Mouse (Mus musculus) layer of hippocampus, postnatal 36 days (tissue): Measurements from ENCODE around the gene Lrrc56. TPM values are rescaled to one million over a fixed set of nuclear protein-coding genes. Genes with fewer than 3 reads are reported as not detected.
A peak's percentile ranks its signal among the peaks of the same experiment; 100 is the strongest.
"Not testable (repeated sequence)": the region's sequence is repeated elsewhere in the genome, so short reads cannot be mapped to it uniquely, and the experiment has no call there.

Experiments
- DNase-seq, 2 experiments: peaks; one replicate each; pipeline ENCODE4 v3.0.0; 2022
- microRNA-seq, 2 experiments: library from miRNA; unstranded; fragments of <30 nt; microRNA quantifications; one replicate each; pipeline ENCODE4 v1.2.0; 2021
- total RNA-seq, 2 experiments: library from RNA; stranded (reverse); gene quantifications; 2 replicates each; pipeline ENCODE4 v1.2.3; 2021

The Lrrc56 gene
- total RNA-seq, 2 experiments from 2014 or later, result 4.5 to 5.9 TPM

DNA sequence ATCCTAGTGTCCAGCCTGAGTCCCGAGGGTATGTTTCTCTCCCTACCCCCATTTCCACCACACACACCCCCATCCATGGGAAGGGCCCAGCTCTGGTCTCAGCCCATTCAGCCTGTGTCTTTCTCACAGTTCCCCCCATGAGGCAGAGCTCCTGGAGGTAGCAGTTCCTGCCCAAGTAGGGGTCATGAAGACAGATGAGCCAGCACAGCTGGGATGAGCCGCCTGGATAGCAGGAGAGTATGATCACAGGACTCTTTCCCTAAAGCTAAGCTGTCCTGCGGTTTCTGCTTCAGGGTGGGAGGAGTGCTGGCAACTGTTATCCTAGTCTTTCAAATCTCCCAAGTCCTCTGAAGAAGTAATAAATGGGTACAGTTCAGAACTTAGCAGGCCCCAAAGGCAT is 24.2 kb downstream of the Lrrc56 start:
- DNase-seq, result no peak

DNA sequence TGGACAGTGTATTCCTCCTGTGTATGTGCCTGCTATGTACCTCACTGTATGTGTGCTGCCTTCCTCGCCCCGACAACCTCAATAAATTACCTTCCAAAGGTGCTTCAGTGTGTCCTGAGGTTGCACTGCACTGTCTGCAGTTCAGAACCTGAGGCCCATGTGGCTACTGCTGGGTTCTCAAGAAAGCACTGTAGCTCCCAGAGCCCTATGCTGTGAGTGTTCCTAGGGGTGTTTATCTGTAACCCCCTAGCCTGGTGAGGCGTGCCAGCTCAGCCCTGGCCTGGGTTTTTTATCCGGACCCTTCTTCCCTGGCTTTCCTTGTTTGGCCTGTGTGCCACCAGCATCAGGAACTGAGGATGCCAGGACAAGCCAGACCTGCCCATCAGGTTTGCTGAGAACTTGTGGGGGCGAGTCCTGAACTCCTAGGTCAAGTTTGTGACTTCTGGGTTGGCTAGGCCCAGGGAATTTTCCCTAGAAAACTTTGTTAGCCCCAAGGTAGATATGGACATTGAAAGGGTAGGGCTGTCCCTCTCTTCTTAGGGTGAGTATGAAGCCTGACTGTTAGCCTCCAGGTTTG is 24.7 kb downstream of the Lrrc56 start:
- DNase-seq, result no peak

DNA sequence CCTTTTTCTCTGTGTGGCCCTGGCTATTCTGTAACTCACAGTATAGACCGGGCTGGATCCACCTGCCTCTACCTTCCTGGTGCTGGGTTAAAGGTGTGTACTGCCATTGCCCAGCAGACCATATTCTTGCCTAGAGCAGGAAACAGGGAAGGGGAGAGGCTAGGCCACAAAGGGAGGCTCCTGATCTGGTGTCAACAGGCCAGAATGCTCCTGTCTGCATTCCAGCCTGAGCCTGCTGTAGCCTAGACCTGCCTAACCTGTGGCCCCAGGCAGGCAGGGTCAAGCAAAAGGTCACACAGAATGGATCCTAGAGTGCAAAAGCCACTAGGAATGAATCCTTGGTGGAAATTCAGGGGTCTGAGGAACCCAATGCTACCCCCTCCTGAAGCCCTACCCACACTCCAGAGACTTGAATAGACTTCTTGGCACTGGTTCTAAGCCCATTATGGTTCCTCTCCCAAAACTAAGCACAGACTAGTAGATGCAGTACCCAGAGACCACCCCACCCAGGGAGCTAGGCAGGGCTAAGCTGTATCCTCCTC is 25.7 kb downstream of the Lrrc56 start:
- no peak for DNase-seq

DNA sequence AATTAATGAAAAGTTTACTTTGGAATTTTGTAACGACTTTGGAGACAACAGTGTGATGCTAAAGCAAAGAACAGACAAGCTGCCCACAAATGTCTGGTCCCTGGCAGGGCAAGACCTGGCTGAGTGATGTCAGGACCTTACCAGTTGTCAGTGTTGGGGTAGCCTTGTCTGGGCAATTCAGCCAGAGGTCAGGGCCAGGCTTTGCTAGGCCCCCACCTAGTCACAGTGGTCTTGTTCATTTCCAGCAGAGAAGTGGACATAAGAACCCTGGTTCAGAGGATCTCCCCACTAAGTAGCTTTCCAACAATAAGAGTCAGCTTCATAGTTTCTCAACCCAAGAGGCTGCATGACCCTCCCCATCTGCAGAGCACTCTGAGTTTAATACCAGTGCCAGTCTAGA is 26.4 kb downstream of the Lrrc56 start:
- DNase-seq, result no peak

DNA sequence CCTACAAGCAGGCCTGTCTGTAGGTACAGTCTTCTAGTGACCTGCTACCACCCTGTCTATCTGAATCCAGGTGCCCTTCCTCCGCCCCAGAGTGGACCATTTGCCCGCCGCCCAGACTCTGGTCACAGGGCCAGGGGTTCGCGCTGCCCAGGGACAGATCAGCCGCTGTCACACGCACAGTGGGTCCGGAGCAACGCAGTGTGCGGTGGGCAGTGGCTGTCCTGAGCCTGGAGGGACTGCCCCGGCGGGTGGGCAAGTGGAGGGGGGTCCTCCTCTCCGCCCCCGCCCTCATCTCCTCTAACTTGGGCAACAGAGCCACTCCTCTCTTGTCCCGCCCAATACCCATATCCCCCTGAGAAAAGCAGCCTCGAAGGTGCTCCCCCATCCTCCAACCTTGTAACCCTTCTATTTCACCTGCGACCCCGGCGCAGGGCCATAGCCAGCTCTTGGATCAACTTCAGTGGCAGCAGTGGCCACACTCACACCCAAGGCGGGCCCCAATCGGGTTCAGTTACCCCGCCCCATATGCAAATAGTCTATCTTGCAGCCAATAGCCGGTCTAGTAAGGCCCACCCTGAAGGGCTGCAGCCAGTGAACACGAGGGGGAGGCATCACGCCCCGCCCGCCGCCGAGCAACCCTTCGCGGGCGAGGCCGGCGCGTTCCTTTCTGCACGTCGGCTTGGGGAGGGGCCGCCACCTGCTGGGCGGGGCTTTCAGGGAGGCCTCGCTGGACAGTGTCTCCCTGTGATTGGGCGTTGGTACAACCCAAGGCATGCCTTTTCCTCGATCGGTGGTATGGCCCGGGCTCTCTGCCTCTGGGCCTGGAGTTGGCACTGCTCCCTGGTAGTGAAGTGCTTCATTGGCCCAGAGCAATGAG is 27.5 kb downstream of the Lrrc56 start:
- peak; percentile 90 to 92 for DNase-seq

DNA sequence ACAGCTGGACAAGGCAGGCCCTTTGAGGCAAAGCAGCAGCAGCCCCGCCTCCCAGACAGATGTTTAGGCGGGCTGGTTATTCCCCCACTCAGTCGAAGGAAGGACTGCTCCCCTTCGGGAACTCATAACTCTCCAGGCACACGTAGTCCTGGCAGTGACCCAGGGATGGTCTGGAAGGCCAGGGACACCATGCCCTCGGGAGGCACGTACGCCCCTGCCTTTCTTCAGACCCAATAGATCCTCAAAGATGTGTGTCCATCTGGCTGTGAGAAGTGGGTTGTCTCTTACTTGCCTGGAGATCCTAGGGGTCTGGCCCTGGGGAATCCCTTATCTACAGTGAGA is 28.1 kb downstream of the Lrrc56 start:
- no peak for DNase-seq

DNA sequence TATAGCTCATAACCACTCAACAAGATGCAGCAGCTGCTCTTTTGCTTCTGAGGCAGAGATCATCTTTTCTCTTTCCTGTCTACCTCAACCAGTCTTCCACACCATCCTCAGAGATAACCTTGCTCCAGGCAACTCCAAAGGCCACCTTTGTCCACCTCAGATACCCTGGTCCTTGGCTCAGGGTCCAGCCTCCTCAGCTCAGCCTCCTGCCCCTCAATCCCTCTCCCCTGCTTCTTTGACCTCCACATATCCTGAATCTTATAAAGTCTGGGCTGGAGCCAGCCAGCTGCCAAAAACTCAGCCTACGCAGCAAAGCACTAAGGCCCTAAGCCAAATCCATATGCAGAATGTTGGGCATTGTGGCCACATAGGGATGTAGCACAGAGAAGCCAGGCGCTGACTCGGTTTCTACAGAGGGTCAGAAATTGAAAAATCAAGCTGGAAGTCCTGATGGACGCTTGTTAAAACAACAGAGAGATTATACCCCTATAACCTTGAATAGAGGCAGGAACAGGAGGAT is 28.8 kb downstream of the Lrrc56 start:
- no peak for DNase-seq

DNA sequence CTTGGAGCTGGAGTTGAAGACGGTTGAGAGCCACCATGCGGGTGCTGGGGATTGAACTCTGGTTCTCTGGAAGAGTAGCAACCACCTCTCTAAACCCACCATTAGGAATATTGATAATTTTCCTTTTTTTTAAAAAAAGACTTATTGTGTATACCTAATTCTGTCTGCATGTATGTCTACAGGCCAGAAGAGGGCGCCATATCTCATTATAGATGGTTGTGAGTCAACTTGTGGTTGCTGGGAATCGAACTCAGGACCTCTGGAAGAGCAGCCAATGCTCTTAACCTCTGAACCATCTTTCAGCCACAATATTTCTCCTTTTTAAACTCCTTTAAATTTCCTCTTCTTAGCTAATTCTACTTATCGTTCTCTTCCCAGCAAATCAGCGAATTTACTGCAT is 32.6 kb downstream of the Lrrc56 start:
- no peak for DNase-seq

DNA sequence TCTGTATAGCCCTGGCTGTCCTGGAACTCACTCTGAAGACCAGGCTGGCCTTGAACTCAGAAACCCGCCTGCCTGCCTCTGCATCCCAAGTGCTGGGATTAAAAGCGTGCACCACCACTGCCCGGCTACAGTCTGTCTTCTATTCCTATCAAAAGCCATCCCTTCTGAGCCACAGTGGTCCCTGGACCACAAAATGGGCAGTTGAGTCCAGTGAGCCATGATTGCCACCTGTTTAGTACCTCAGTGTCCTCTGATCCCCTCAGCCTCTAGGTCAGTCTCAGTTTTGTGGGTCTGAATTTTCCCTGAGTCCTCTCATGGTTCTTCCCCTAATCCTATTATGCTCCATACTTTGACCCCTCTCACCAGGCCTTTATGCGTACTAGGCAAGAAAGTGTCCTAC is 33.8 kb downstream of the Lrrc56 start:
- no peak for DNase-seq

DNA sequence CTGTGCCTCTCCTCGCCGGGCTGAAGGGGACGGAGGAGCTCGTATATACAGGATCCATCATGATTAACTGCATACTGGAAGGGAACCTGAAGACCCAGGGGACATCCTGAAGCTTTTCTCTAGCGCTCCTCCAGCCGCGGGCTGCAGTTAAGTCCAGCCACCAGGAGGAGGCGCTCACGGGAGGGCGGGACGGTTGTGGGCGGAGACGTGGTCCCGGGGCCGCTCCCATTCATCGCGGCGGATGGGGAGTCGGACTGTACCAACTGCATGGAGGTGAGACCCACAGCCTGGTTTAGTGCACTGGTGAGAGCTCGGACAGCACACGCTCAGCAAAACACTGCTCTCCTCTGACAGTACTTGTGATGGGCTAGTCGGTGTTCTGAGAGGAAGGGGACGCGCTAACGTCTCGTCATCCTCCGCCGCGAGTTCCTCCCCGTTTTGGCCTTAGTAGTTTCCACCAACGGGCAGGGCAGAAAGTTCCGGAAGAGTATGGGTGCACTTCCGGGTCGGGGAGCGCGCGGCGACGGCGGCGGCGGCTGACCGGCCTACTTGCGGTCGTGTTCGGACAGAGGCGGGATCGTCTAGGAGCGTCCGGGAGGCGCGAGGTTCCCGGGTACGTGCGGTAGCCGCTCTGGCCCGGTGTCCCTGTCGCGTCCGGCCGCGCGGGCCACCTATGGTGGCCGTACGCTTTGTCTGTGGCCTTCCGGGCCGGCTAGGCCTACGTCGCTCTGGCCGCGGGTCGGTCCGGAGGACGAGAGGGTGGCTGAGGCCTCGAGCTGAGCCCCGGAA is 34.5 kb downstream of the Lrrc56 start, which contains the start of gene Phrf1:
Phrf1 (plus strand) TSS at position 506 of the 789 bp plus-strand sequence.
- DNase-seq, result peak; percentile 90 to 93

DNA sequence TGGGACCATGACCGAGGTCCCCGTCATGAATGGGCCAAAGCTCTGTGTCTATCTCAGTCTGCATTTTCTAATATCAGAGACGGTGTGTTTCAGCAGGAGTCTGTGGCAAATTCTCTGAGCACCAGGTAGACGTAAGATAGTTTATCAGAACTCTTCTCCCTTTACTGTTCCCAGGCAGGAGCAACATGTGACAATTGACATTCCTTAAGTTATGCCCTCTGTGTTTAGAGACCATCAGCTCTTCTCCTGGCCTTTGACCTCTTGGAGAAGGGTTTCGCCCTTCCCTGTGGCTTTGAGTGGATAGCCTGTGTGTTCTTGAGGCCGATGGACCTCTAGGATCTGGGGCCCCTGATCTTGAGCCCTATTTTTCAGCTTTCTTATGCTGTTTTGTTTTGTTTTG is 35.7 kb downstream of the Lrrc56 start:
- DNase-seq, result no peak

DNA sequence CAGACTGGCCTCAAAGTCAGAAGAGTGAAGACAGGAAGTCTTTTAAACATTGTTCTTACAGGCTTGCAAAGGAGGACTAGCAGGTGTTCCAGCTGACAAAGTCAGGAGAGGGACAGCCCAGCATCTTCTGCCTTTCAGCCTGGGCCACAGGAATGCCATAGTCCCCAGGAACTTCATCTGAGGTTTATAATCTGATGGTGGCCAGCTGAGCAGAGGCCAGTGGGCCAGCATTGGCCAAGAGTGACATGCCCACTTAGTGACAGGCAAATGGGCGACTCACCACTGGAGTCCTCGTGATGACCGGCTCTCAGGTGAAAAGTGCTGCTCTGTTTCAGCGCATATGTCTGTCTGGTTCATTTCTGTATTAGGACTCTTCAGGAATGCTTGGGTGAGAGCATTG is 36.6 kb downstream of the Lrrc56 start:
- DNase-seq, result no peak

DNA sequence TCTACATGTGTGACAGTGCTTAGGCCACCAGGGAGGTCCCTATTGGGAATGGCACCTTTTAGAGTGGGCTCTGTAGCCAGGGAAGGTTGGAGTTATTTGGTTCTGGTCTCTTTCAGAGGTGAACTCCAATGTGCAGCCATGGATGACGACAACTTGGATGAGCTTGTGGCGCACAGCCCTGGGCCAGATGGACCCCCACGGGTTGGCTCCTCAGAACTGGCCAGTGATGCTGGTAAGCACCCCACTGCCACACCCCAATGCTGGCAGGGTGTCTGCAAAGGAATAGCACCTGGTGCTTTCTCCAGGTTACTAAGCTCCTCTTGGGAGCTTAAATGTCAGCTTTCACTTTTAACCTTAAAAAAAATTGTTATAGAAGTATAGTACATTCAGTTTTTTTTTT is 37.2 kb downstream of the Lrrc56 start:
- DNase-seq, result no peak

DNA sequence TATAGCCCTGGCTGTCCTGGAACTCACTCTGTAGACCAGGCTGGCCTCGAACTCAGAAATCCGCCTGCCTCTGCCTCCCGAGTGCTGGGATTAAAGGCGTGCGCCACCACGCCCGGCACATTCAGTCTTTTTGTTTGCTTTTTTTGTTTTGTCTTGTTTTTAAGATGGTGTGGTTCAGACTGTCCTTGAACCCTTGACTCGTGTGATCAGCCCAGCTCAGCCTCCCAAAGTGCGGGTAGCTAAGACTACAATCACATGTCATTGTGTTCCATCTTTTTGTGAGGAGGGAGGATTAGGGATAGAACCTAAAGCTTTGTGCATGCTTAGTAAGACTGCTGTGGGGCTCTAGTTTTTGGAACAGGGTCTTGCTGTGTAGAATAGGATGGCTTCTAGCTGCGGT is 37.6 kb downstream of the Lrrc56 start:
- no peak for DNase-seq

DNA sequence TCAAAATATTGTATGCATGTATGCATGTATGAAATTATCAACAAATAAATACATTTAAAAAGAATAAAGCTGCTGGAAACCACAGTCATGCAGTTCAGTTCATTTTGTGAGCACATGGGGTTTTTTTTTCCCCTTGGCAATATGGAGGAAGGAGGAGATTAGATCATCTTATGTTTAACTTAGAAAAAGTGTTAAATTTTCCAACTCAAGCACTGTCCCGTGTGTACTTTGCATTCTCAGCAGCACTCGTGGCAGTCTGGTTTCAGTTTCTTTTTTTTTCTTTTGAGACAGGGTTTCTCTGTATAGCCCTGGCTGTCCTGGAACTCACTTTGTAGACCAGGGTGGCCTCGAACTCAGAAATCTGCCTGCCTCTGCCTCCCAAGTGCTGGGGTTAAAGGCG is 56.5 kb downstream of the Lrrc56 start:
- DNase-seq, result not testable (repeated sequence)

DNA sequence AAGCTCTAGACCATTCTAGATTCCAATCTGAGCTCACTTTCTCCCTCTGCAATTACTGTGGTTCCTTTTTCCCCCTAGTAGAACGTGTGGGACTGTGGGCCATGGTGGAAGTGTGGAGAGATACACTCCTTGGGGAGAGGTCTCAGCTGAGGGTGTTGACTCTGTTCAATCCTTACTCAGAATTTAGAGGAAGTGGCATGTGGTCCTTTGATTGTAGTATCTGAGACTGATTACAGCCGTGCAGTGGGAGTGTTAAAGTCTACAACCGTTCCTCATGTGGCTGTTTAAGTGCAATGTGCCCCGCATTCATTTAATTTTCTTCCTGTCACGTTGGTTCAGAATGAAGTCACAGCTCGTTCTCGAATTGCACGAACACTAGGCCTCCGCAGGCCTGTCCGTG is 62.2 kb downstream of the Lrrc56 start:
- DNase-seq, result no peak

Small RNA genes within 50 kb of the gene (microRNA-seq; reads per million reads assigned to microRNA genes)
- 67.5 to 73.6 reads per million in 2 experiments for gene Mir210

Other genes with a start within 250 kb of the Lrrc56 start
- gene Ifitm5, start 243.9 kb upstream of the Lrrc56 start, total RNA-seq, result not detected
- gene Gm45717, start 238.2 kb upstream of the Lrrc56 start, total RNA-seq, result not detected
- gene Ifitm2, start 238.2 kb upstream of the Lrrc56 start, total RNA-seq, result 10 to 100 TPM in 1 of 2 experiments, 1 to 10 TPM in 1; 8.4 to 14.1 TPM
- gene Ifitm1, start 226.9 kb upstream of the Lrrc56 start, total RNA-seq, result 1 to 10 TPM; 1.6 to 3.8 TPM
- 10 to 100 TPM; 11.1 to 11.4 TPM for gene Ifitm3, start 183.4 kb upstream of the Lrrc56 start, total RNA-seq
- gene Ifitm6, start 176.2 kb upstream of the Lrrc56 start, total RNA-seq, result under 1 TPM in 1 of 2 experiments, not detected in 1; 0.63 TPM
- gene Gm17387, start 165.0 kb upstream of the Lrrc56 start, total RNA-seq, result not detected
- gene B4galnt4, start 133.1 kb upstream of the Lrrc56 start, total RNA-seq, result 10 to 100 TPM; 92.2 to 92.3 TPM
- not detected for gene Pkp3, start 115.9 kb upstream of the Lrrc56 start, total RNA-seq
- 1 to 10 TPM; 1.7 to 2.4 TPM for gene Sigirr, start 93.6 kb upstream of the Lrrc56 start, total RNA-seq
- gene Ano9, start 76.4 kb upstream of the Lrrc56 start, total RNA-seq, result not detected
- gene Ptdss2, start 71.8 kb upstream of the Lrrc56 start, total RNA-seq, result 10 to 100 TPM; 48.5 to 64.9 TPM
- 10 to 100 TPM; 36.1 to 40.2 TPM for gene Rnh1, start 21.3 kb upstream of the Lrrc56 start, total RNA-seq
- gene Hras, start 152 bp upstream of the Lrrc56 start, total RNA-seq, result 100 to 1,000 TPM; 209 to 213 TPM
- not detected for gene Lmntd2, start 19.9 kb downstream of the Lrrc56 start, total RNA-seq
- under 1 TPM; 0.73 to 0.82 TPM for gene Rassf7, start 21.7 kb downstream of the Lrrc56 start, total RNA-seq
- 10 to 100 TPM; 79.9 to 86.9 TPM for gene Phrf1, start 34.6 kb downstream of the Lrrc56 start, total RNA-seq
- gene Irf7, start 72.3 kb downstream of the Lrrc56 start, total RNA-seq, result 1 to 10 TPM in 1 of 2 experiments, under 1 TPM in 1; 0.51 to 1.2 TPM
- gene Cdhr5, start 82.6 kb downstream of the Lrrc56 start, total RNA-seq, result not detected
- not detected for gene Sct, start 85.0 kb downstream of the Lrrc56 start, total RNA-seq
- under 1 TPM in 1 of 2 experiments, not detected in 1; 0.18 TPM for gene Drd4, start 97.8 kb downstream of the Lrrc56 start, total RNA-seq
- gene Deaf1, start 133.5 kb downstream of the Lrrc56 start, total RNA-seq, result 10 to 100 TPM; 79.4 to 82.5 TPM
- gene Tmem80, start 133.6 kb downstream of the Lrrc56 start, total RNA-seq, result 10 to 100 TPM; 32.4 to 34.3 TPM
- gene Eps8l2, start 144.7 kb downstream of the Lrrc56 start, total RNA-seq, result 1 to 10 TPM; 4.6 to 5.8 TPM
- 100 to 1,000 TPM; 119 to 121 TPM for gene Taldo1, start 198.0 kb downstream of the Lrrc56 start, total RNA-seq
- 10 to 100 TPM; 42.2 to 48.4 TPM for gene Gatd1, start 220.0 kb downstream of the Lrrc56 start, total RNA-seq
- gene Cend1, start 235.3 kb downstream of the Lrrc56 start, total RNA-seq, result 100 to 1,000 TPM; 250 to 269 TPM
- 100 to 1,000 TPM; 319 to 341 TPM for gene Slc25a22, start 243.7 kb downstream of the Lrrc56 start, total RNA-seq
- gene Pidd1, start 249.9 kb downstream of the Lrrc56 start, total RNA-seq, result 1 to 10 TPM in 1 of 2 experiments, under 1 TPM in 1; 0.66 to 1.1 TPM